Mouse (Mus musculus) heart, adult 2 months (tissue): Measurements from ENCODE around the gene Faap20. TPM values are rescaled to one million over a fixed set of nuclear protein-coding genes. Genes with fewer than 3 reads are reported as not detected.

ENCODE experiments used
- DNase-seq, 2 experiments: peaks; one replicate each; pipeline ENCODE4 v3.0.0; 2021
- H3K27ac ChIP-seq: fragments of 200-600 bp; 2 replicates; pipeline ENCODE4 v1.8.1; 2022
- H3K27me3 ChIP-seq: fragments of 200-500 bp; 2 replicates; pipeline ENCODE4 v1.6.1; 2012; ENCODE audit warnings: mild to moderate bottlenecking, low read length, inconsistent platforms, mixed read lengths; ENCODE audit not compliant: control insufficient read depth, insufficient read depth
- H3K36me3 ChIP-seq: fragments of 200-500 bp; 2 replicates; pipeline ENCODE4 v1.6.1; 2012; ENCODE audit warnings: low read length, inconsistent platforms; ENCODE audit not compliant: control insufficient read depth, insufficient read depth
- H3K4me1 ChIP-seq: fragments of 200-500 bp; 2 replicates; pipeline ENCODE4 v1.6.1; 2011; ENCODE audit warnings: low read length; ENCODE audit not compliant: control insufficient read depth, insufficient read depth
- H3K4me3 ChIP-seq: fragments of 200-600 bp; 2 replicates; pipeline ENCODE4 v1.8.1; 2022
- H3K79me2 ChIP-seq: fragments of 200-500 bp; replicated peaks from 2 replicates; pipeline ENCODE4 v1.6.1; 2012; ENCODE audit warnings: mild to moderate bottlenecking, inconsistent platforms, low read length, moderate library complexity, mixed read lengths; ENCODE audit not compliant: control insufficient read depth, insufficient read depth
- H3K9ac ChIP-seq: fragments of 200-500 bp; 2 replicates; pipeline ENCODE4 v1.6.1; 2012; ENCODE audit warnings: low read depth, mild to moderate bottlenecking, control low read depth, inconsistent platforms, low read length, mixed read lengths
- CTCF ChIP-seq: fragments of 200-600 bp; IDR thresholded peaks from 2 replicates; pipeline ENCODE4 v1.8.1; 2022; ENCODE audit warnings: antibody characterized with exemption, mild to moderate bottlenecking, moderate library complexity
- EP300 ChIP-seq: fragments of 200-500 bp; IDR thresholded peaks from 2 replicates; pipeline ENCODE4 v1.6.1; 2011; ENCODE audit warnings: low read depth, low read length, control low read depth; ENCODE audit not compliant: insufficient read depth
- POLR2A ChIP-seq: fragments of 200-500 bp; IDR thresholded peaks from 2 replicates; pipeline ENCODE4 v1.6.1; 2011; ENCODE audit warnings: mild to moderate bottlenecking, low read depth, low read length, control low read depth; ENCODE audit not compliant: insufficient read depth
- WGBS: fragments of 180-500 bp; shearing (Covaris S2); methylation state at CpG from one replicate; pipeline ENCODE4 v1.1.7; 2018; 5-methylcytosine and 5-hydroxymethylcytosine counted together
- intact Hi-C: fragments of 180-260 bp; cut with DNase I; formaldehyde crosslinking; loops from one replicate; pipeline ENCODE4 v1.15.1; 2025
- polyA plus RNA-seq: library from polyadenylated mRNA; depleted of rRNA; stranded (reverse); fragments of >200 nt; gene quantifications from 2 replicates; pipeline ENCODE4 v1.2.3, GENCODE M21; 2012
- total RNA-seq, 2 experiments: library from RNA; stranded (reverse); gene quantifications; 2 replicates each; pipeline ENCODE4 v1.2.3; 2021

The Faap20 gene
- total and polyA plus RNA-seq, 3 experiments: 14.4 to 26.7 (median 16.7) TPM

DNA sequence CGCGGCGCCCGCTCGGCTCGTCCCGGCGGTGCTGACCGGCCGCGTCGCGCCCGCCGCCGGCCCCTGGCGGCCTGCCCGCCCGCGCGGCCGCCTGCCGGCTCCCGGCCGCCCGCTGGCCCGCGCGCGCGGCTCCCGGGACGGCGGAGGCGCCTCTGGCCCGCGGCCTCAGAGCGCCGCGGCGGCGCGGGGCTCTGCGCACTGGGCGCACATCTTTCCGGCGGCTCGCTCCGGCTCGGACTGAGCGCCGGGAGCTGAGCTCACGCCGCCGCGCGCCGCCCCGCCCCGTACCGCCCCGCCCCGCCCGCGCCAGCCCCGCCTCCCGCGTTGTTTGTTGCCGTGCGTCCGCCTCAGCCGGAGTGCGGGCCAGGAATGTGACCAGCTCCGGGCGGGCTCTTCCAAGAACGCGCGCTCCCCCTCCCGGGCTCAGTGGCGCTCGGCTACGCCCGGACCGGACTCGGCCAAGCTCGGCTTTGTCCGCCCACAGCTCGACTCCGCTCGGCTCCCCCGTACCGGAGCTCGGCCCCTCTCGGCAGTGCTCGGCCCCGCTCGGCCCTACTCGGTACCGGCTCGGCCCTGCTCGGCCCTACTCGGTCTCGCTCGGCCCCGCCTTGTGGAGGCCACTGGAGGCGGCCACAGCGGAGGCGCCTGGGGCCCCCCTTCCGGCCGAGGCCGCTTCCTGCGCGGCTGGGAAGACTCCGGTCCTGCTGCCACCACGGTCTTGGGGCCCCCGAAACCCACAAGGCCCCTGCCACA is 26.6 kb upstream of the Faap20 start:
- H3K27me3 ChIP-seq: no peaks in the 10 kb centered on the region
- H3K79me2 ChIP-seq: peaks cover 10% of the 10 kb centered on the region
- peak; percentile 100 for DNase-seq
- TF ChIP-seq POLR2A (peak; percentile 79; the same call in 1 of the 2 replicates), EP300 (no peak), CTCF (peak; percentile 58)
- no peaks in the 10 kb centered on the region for H3K36me3 ChIP-seq
- H3K4me1 ChIP-seq: peaks cover 19% of the 10 kb centered on the region
- intact Hi-C loops: loop anchor here (1.0 kb wide), 2 partner anchors 11 to 26 kb away; partner anchors contain the start of gene Faap20
- H3K4me3 ChIP-seq: peak overlapping the region; percentile 69
- H3K9ac ChIP-seq: peak overlapping the region; percentile 99
- peak overlapping the region; percentile 96 for H3K27ac ChIP-seq
- 10% methylated on average over 115 of the region's 116 CpGs for WGBS

DNA sequence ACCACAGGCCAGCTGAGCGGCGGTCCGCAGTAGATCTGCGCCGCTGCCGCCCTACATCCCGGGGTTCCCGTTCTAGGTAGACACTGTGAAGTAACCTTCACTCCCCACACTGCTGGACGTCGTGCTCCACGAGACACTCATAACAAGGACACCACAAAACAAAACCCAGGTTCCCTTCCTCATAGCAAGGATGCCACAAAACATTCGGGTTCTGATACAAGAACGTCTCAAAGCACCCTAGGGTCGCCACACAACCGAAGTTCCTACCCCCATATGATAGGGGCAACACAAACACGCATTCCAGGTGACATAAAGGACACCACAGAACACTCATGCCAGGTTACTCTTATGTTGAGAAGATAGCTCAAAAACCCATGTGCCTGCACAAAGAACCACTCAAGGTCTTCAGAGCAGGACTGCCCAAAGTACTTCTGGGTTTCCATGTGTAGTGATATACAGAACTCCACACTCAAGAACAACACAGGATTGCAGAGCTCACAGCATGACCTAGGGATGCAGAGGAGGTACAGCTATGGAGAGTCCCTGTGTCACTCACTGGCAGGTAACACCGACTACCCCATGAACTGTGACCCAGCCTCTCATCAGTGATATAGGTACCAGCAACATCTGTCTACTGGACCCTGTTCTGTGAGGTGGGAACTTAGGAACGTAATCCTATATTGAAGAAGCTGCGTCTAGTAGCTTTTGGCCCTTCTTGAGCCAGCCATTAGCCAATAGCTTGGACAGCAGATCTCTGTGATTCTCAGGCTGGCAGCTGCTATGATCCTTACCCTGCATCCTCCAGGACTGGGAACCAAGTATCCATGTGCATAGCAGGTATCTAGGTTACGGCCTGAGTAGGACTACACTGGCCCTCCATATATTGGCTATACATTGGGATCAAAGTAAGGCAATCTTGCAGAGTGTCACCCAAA is 25.7 kb upstream of the Faap20 start:
- WGBS: 31% methylated on average over 20 of the region's 20 CpGs
- H3K4me1 ChIP-seq: peaks cover 14% of the 10 kb centered on the region
- no peaks in the 10 kb centered on the region for H3K36me3 ChIP-seq
- H3K27me3 ChIP-seq: no peaks in the 10 kb centered on the region
- H3K9ac ChIP-seq: peak overlapping the region; percentile 99
- no peak for DNase-seq
- TF ChIP-seq EP300: no peak
- TF ChIP-seq CTCF: no peak
- TF ChIP-seq POLR2A: no peak; the same call in 1 of the 2 replicates
- H3K4me3 ChIP-seq: peak overlapping the region; percentile 69
- peaks cover 10% of the 10 kb centered on the region for H3K79me2 ChIP-seq
- H3K27ac ChIP-seq: peak overlapping the region; percentile 96
- intact Hi-C loops: loop anchor here (1.0 kb wide), 2 partner anchors 10 to 25 kb away; partner anchors contain the start of gene Faap20

DNA sequence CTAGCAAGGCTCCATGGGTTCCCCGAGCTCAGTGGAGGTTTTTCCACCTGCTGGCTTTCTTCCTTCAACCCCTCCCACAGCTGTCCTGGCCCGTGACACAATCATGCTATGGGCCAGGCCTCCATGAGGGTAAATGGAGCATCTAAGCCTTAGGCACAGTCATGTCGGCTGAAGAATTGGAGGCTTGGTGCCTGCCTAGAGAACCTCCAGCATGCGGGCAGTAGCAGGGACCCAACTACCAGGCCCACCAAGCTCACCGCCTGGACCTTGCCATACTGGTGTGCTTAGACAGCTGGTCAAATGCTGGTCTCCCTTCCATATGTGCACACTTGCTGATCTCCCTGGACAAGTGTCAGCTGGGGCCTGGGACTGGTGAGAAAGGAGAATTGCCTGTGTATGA is 23.7 kb upstream of the Faap20 start:
- Histone ChIP-seq H3K9ac (no peak overlapping the region), H3K27me3 (no peaks in the 10 kb centered on the region), H3K4me1 (peaks cover 4% of the 10 kb centered on the region), H3K79me2 (peaks cover 5% of the 10 kb centered on the region), H3K4me3 (no peak overlapping the region), H3K27ac (no peak overlapping the region), H3K36me3 (no peaks in the 10 kb centered on the region)
- 92% methylated on average over 5 of the region's 5 CpGs for WGBS
- TF ChIP-seq EP300 (no peak), POLR2A (no peak), CTCF (no peak)
- no peak for DNase-seq
- intact Hi-C loops: no loop called here

GRCm38 (mm10) chr4:155227986-155228385 is 21.6 kb upstream of the Faap20 start:
- DNase-seq: no peak
- H3K27ac ChIP-seq: no peak overlapping the region
- WGBS: 74% methylated on average over 4 of the region's 4 CpGs
- peaks cover 4% of the 10 kb centered on the region for H3K4me1 ChIP-seq
- TF ChIP-seq CTCF: no peak
- TF ChIP-seq EP300: no peak
- TF ChIP-seq POLR2A: no peak
- no peaks in the 10 kb centered on the region for H3K36me3 ChIP-seq
- no peaks in the 10 kb centered on the region for H3K79me2 ChIP-seq
- H3K9ac ChIP-seq: no peak overlapping the region
- intact Hi-C loops: no loop called here
- H3K27me3 ChIP-seq: no peaks in the 10 kb centered on the region
- H3K4me3 ChIP-seq: no peak overlapping the region

DNA sequence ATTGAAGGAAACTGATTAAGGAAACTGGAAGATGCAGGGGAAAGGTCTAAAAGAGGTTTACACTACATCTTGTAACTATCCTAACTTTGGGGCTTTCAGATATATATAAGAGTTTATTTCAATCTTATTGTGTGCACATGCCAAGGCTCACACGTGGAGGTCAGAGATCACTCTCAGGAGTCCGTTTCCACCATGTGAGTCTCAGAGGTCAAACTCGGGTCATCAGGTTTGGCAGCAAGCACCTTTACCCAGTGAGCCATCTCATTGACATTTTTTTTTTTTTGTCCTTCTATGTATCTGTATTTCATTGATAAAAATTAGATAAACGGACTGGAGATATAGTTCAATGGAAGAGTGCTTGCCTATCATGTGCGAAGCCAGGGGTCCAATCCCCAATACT is 21.1 kb upstream of the Faap20 start:
- 74% methylated on average over 5 of the region's 5 CpGs for WGBS
- H3K4me3 ChIP-seq: no peak overlapping the region
- no peak for DNase-seq
- TF ChIP-seq POLR2A (no peak), EP300 (no peak), CTCF (no peak)
- no peak overlapping the region for H3K9ac ChIP-seq
- no peaks in the 10 kb centered on the region for H3K79me2 ChIP-seq
- H3K36me3 ChIP-seq: no peaks in the 10 kb centered on the region
- H3K27me3 ChIP-seq: no peaks in the 10 kb centered on the region
- no peak overlapping the region for H3K27ac ChIP-seq
- H3K4me1 ChIP-seq: peaks cover 7% of the 10 kb centered on the region
- intact Hi-C loops: no loop called here
